Mouse (Mus musculus) heart, embryonic 13.5 days (tissue): ENCODE data around the gene Gtf3c5. TPM values are rescaled to one million over a fixed set of nuclear protein-coding genes. Genes with fewer than 3 reads are reported as not detected.

ENCODE experiments used
- ATAC-seq: fragments of 200-750 bp; cut with Nextera tagmentation; 2 replicates; pipeline ENCODE4 v1.8.0; 2017; ENCODE audit warnings: moderate TSS enrichment; ENCODE audit not compliant: insufficient number of reproducible peaks, low FRiP score, low TSS enrichment; ENCODE audit errors: extremely low read depth
- H3K27ac ChIP-seq: fragments of 300-500 bp; sonication (generic); replicated peaks from 2 replicates; pipeline ENCODE4 v1.5.1; 2015; ENCODE audit warnings: moderate library complexity, mild to moderate bottlenecking, inconsistent platforms
- H3K27me3 ChIP-seq: fragments of 300-500 bp; sonication (generic); replicated peaks from 2 replicates; pipeline ENCODE4 v1.6.1; 2015; ENCODE audit warnings: mild to moderate bottlenecking, inconsistent platforms
- H3K36me3 ChIP-seq: fragments of 300-500 bp; sonication (generic); 2 replicates; pipeline ENCODE4 v1.6.1; 2015; ENCODE audit warnings: mild to moderate bottlenecking, inconsistent platforms
- H3K4me1 ChIP-seq: fragments of 300-500 bp; sonication (generic); 2 replicates; pipeline ENCODE4 v1.6.1; 2015; ENCODE audit warnings: inconsistent platforms
- H3K4me2 ChIP-seq: fragments of 300-500 bp; sonication (generic); 2 replicates; pipeline ENCODE4 v1.6.1; 2015; ENCODE audit warnings: inconsistent platforms, mild to moderate bottlenecking, moderate library complexity
- H3K4me3 ChIP-seq: fragments of 300-500 bp; sonication (generic); 2 replicates; pipeline ENCODE4 v1.5.1; 2015; ENCODE audit warnings: moderate library complexity, mild to moderate bottlenecking, inconsistent platforms
- H3K9ac ChIP-seq: fragments of 300-500 bp; sonication (generic); 2 replicates; pipeline ENCODE4 v1.6.1; 2015; ENCODE audit warnings: inconsistent platforms, mild to moderate bottlenecking, moderate library complexity
- H3K9me3 ChIP-seq: fragments of 300-500 bp; sonication (generic); 2 replicates; pipeline ENCODE4 v1.6.1; 2016; ENCODE audit warnings: inconsistent platforms
- WGBS: fragments of 180-500 bp; shearing (Covaris S2); methylation state at CpG from one replicate; pipeline ENCODE4 v1.1.7; 2015; ENCODE audit warnings: mixed read lengths; 5-methylcytosine and 5-hydroxymethylcytosine counted together
- polyA plus RNA-seq: library from polyadenylated mRNA; unstranded; fragments of >200 nt; fragmentation: Nextera tagmentation; extraction: Ambion mirVana; gene quantifications from 2 replicates; pipeline ENCODE4 v1.2.1, GENCODE M21; 2015

The Gtf3c5 gene
- polyA plus RNA-seq, 1 experiment from 2014 or later = 29.8 TPM

DNA sequence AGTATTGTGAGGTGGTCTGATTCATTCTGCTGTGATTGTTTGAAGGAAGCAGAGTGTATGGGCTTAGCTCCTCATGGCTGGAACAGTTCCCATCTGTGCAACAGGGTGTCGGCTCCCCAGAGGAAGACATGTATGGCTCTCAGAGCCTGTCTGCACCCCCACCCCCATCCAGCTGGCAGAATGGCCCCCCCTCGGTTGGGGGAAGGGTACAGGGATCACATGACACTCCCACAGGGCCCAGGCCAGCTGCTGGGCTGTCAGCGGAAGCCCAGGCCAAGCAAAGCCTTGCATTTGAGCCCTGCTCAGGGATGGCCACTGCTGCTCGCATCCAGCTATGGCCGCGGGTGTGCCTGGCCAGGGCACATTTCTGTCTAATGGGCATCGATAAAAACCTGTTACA, 44.3 kb downstream of the Gtf3c5 start:
- peaks cover 58% of the 10 kb centered on the region for H3K4me1 ChIP-seq
- peaks cover 33% of the 10 kb centered on the region for H3K36me3 ChIP-seq
- WGBS = 43% methylated on average over 7 of the region's 7 CpGs
- no peaks in the 10 kb centered on the region for H3K27me3 ChIP-seq
- H3K27ac ChIP-seq = peak overlapping the region; percentile 75
- no peak overlapping the region for H3K4me3 ChIP-seq
- no peaks in the 10 kb centered on the region for H3K9me3 ChIP-seq
- no peak overlapping the region for H3K4me2 ChIP-seq
- no peak for ATAC-seq
- peak overlapping the region; percentile 61 for H3K9ac ChIP-seq

DNA sequence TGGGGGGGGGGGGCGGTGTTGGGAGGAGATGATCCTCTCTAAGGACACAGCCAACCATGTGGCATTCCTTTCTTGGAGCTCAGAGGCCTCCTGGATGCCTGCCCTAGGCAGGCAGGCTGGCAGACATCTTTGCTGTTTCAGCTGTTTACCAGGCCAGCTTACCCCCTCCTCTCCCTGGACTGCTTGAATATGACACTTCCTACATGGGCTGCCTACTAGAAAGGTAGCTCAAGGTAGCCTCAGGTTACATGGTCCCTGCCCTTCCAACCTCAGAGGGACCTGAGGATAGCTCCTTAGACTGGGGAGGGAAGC, 44.8 kb downstream of the Gtf3c5 start:
- no peak for ATAC-seq
- no peaks in the 10 kb centered on the region for H3K9me3 ChIP-seq
- H3K4me3 ChIP-seq = no peak overlapping the region
- 38% methylated on average over 1 of the region's 1 CpGs for WGBS
- H3K9ac ChIP-seq = peak overlapping the region; percentile 61
- peak overlapping the region; percentile 75 for H3K27ac ChIP-seq
- H3K36me3 ChIP-seq = peaks cover 29% of the 10 kb centered on the region
- H3K27me3 ChIP-seq = no peaks in the 10 kb centered on the region
- no peak overlapping the region for H3K4me2 ChIP-seq
- peaks cover 62% of the 10 kb centered on the region for H3K4me1 ChIP-seq

DNA sequence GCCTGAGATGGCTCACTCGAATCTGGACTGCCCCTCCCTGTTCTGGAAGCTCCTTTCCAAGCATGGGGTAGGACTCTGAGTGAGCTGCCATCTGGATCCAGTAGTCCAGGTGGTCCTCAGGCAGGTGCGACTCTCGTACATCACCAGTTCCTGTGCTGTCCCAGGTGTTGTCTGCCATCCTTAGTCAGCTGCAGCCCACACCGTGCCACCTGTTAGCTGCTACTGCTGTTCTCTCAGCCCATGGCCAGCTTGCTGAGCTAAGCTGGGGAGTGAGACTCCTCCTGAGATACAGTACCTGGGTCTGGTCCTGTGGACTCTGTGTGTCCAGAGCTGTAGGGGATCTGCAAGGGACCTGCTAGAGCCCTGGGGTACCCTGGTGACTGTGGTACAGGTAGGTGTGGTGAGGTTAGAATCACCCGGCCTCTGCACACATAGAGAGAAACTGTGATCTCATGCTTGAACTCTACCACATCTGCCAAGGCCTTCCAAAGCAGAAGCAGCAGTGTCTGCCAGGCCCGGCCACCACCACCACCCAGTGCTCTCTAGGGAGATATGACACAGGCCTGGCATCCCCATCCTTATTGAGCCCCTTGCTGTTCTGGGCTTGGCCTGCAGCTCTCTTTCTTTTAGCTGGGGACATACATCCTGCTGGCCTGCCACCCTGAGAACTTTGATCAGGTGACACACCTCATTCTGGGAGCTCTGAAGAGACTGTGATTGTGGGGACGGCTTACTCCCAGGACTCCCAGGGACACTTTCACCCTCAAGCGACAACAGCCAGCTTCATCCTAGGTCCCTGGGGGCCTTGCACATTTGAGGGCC, 45.3 kb downstream of the Gtf3c5 start:
- Histone ChIP-seq H3K9me3 (no peaks in the 10 kb centered on the region), H3K4me3 (no peak overlapping the region), H3K4me2 (no peak overlapping the region), H3K27ac (peak overlapping the region; percentile 75), H3K9ac (peak overlapping the region; percentile 61), H3K27me3 (no peaks in the 10 kb centered on the region), H3K4me1 (peaks cover 66% of the 10 kb centered on the region), H3K36me3 (peaks cover 23% of the 10 kb centered on the region)
- 72% methylated on average over 8 of the region's 8 CpGs for WGBS
- ATAC-seq = no peak

DNA sequence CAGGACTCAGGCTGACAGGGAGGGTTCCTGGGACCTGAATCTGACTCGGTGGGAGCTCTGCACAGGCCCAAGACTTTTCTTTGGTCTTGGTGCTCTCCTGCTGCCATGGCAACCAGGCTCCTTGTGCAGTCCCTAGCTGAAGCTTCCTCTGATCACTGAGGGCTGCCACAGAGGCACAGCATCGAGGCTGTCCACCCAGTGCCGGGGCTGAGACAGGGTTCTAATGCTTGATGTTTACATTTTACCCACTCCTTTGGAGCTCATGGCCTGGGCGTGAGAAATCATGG, 46.0 kb downstream of the Gtf3c5 start:
- H3K4me1 ChIP-seq = peaks cover 72% of the 10 kb centered on the region
- WGBS = 51% methylated on average over 4 of the region's 4 CpGs
- no peak for ATAC-seq
- no peak overlapping the region for H3K9ac ChIP-seq
- H3K4me3 ChIP-seq = no peak overlapping the region
- no peaks in the 10 kb centered on the region for H3K9me3 ChIP-seq
- no peak overlapping the region for H3K4me2 ChIP-seq
- no peak overlapping the region for H3K27ac ChIP-seq
- H3K36me3 ChIP-seq = peaks cover 18% of the 10 kb centered on the region
- no peaks in the 10 kb centered on the region for H3K27me3 ChIP-seq

DNA sequence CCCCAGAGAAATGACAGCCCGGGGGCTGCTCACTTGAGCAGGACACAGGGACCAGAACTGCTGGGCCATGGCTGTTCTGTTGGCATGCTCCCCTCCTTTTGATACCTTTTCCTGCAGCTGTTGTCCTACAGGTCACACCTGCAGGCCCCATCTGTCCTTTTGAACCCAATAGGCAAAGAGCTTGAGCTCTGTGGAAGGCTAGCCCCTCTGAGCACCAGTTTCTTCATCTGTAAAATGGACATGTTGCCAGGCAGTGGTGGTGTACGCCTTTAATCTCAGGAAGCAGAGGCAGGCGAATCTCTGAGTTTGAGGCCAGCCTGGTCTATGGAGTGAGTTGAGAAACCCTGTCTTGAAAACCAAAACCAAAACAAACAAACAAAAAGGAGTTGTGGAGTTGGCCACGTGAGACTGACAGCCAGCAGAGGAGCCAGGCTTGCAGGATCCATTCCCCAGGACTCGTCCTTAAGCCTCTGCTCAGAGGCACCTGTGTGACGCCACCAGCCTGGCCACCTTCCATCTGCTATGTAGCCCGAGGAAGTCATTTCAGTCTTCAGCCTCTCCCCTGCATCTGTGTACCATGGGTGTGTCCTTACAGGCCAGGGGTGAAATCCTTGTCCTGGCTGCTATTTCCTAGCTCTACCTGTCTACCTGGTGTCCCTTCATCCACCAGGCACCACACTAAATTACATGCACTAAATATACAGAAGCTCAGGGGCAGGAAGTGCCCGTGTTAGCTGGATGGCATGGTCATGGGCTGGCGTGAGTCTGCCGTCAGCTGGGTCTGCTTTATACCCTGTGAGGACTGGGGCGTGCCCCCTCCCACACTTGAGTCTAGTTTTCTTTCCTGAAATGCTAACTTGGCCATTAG, 46.6 kb downstream of the Gtf3c5 start:
- Histone ChIP-seq H3K4me3 (no peak overlapping the region), H3K4me1 (peaks cover 78% of the 10 kb centered on the region), H3K4me2 (peak overlapping the region; percentile 13; the same call in 1 of the 2 replicates), H3K36me3 (peaks cover 13% of the 10 kb centered on the region), H3K9ac (0 out of 2 replicates have a peak overlapping the region, but pooled peaks have one; percentile 94), H3K27ac (0 out of 2 replicates have a peak overlapping the region, but pooled peaks have one; percentile 87), H3K9me3 (no peaks in the 10 kb centered on the region), H3K27me3 (no peaks in the 10 kb centered on the region)
- 74% methylated on average over 11 of the region's 11 CpGs for WGBS
- ATAC-seq = no peak

DNA sequence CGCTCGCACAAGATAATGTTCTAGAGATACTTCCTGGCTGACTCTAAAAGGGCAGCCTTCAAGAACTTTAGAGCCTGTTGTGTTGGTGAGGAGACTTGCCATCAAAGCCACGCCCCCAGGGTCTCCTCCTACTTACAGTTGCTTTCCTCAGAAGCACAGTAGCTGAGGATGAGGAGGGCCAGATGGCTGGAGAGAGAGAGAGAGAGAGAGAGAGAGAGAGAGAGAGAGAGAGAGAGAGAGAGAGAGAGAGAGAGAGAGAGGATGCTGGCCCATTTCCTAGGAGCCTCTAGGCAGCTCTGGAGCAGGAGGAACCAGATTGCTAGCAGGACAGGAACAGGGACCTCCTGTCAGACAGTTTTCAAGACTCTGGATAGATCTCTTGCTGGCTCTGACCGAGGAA, 47.4 kb downstream of the Gtf3c5 start:
- 40% methylated on average over 4 of the region's 4 CpGs for WGBS
- peak overlapping the region; percentile 77 for H3K4me2 ChIP-seq
- peak overlapping the region; percentile 87 for H3K27ac ChIP-seq
- peaks cover 4% of the 10 kb centered on the region; the same call in 1 of the 2 replicates for H3K36me3 ChIP-seq
- peaks cover 84% of the 10 kb centered on the region for H3K4me1 ChIP-seq
- ATAC-seq = no peak
- H3K9ac ChIP-seq = peak overlapping the region; percentile 94
- H3K4me3 ChIP-seq = 0 out of 2 replicates have a peak overlapping the region, but pooled peaks have one; percentile 78
- no peaks in the 10 kb centered on the region for H3K9me3 ChIP-seq
- H3K27me3 ChIP-seq = no peaks in the 10 kb centered on the region

DNA sequence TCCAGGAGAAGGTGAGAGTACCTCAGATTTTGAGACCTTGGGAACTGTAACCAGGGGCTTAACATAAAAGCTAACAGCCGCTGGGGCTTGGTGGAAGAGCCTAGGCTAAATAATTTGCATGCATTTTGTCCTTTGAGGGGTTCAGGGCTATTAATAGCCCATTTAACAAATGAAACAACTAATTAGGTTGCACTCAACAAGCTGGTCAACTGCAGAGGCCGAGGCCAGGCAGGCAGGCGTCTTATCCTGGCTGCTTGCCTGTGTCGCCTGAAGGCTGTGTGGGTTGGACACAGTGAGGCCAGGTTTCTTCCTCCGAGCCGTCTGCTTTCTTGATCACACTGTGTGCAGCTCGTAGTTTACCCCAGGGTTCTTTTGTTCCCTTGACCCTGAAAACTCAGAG, 47.9 kb downstream of the Gtf3c5 start:
- H3K9ac ChIP-seq = peak overlapping the region; percentile 94
- no peak for ATAC-seq
- peak overlapping the region; percentile 77 for H3K4me2 ChIP-seq
- 47% methylated on average over 7 of the region's 7 CpGs for WGBS
- peak overlapping the region; percentile 87 for H3K27ac ChIP-seq
- H3K4me3 ChIP-seq = peak overlapping the region; percentile 78; the same call in 1 of the 2 replicates
- peaks cover 4% of the 10 kb centered on the region; the same call in 1 of the 2 replicates for H3K36me3 ChIP-seq
- H3K9me3 ChIP-seq = no peaks in the 10 kb centered on the region
- H3K4me1 ChIP-seq = peaks cover 88% of the 10 kb centered on the region
- no peaks in the 10 kb centered on the region for H3K27me3 ChIP-seq

DNA sequence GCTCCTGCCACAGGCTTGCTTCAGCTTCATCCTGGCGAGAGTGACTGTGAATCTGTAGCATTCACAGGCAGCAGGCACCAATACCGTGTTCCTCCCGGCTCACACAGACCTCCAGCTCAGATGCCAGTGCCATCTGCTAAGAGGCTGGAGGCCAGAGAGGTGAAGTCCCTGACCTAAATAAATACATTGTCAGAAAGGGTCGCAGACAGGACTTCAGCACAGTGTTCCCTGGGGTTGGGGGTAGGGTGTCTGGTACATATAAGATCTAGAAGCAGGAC, 48.3 kb downstream of the Gtf3c5 start:
- Histone ChIP-seq H3K36me3 (peaks cover 2% of the 10 kb centered on the region; the same call in 1 of the 2 replicates), H3K4me1 (peaks cover 89% of the 10 kb centered on the region), H3K4me3 (peak overlapping the region; percentile 78), H3K9me3 (no peaks in the 10 kb centered on the region), H3K9ac (peak overlapping the region; percentile 94), H3K27me3 (no peaks in the 10 kb centered on the region), H3K4me2 (peak overlapping the region; percentile 77), H3K27ac (peak overlapping the region; percentile 87)
- ATAC-seq = no peak
- WGBS = 39% methylated on average over 4 of the region's 4 CpGs

DNA sequence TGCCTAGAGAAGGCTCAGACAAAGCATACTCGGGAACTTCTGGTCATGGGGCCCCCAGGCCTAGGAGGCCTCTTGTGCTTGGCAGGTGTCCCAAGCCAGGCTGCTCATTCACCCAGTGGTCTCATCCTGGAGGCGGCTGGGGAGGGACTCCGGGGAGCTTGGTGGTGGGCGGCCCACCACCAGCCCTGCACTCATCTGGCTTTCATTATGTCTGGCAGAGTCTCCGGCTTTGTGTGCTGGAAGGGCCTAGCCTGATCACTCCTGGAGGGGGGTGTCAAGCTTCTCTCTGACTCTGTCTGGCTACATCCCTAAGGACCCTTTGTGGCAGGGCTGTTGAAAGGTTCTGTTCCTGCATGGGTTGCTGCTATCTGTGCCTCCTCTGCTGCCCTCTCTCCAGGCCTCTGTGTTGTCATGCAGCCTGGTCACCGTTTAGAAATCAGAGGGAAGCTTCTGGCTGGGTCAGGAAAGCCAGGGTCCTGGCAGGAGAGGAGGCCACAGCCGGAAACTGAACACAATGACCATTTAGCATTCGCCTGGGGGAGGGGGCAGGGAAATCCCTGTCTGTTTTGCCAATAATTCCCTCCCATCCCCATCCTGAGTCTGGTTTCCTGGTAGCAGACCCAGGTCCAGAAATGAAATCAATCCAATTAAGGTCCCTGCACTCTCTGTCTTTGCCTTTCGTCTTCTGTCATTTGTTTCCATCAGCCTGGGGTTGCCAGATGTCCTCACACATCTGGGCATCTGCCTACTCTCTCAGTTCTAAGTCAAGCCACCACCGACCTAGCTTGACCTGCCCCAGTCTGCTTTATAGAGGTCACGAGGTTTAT, 48.9 kb downstream of the Gtf3c5 start:
- Histone ChIP-seq H3K27me3 (no peaks in the 10 kb centered on the region), H3K36me3 (no peaks in the 10 kb centered on the region), H3K9ac (peak overlapping the region; percentile 94), H3K9me3 (no peaks in the 10 kb centered on the region), H3K4me1 (peaks cover 89% of the 10 kb centered on the region), H3K4me3 (peak overlapping the region; percentile 78), H3K4me2 (peak overlapping the region; percentile 77), H3K27ac (peak overlapping the region; percentile 87)
- no peak for ATAC-seq
- WGBS = 32% methylated on average over 11 of the region's 11 CpGs

DNA sequence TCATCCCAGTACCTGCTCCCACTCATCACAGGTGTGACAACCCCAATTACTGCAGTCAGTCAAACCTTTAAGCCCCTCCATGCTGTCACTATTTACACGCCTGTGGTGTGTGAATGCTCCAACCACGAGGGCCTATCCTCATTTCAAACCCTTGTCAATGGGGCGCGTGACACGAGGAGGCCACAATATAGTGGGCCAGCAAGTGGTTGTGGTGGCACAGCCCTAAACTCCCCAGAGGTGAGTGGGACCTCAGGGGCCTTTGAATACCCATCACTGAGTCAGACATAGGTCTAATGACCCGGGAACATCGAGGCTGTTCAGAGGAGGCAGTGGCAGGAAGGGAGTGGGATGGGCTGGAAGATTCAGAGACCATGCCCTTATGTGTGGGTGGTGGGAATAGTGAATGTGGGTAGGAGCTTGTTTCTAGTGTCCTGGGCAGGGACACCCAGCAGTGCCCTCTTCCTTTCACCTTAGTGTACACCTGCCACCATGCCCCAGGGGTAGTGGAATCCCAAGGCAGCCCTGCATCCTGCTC, 49.6 kb downstream of the Gtf3c5 start:
- WGBS = 63% methylated on average over 7 of the region's 7 CpGs
- Histone ChIP-seq H3K4me2 (peak overlapping the region; percentile 77), H3K27me3 (no peaks in the 10 kb centered on the region), H3K4me1 (peaks cover 87% of the 10 kb centered on the region), H3K4me3 (peak overlapping the region; percentile 78), H3K9me3 (no peaks in the 10 kb centered on the region), H3K9ac (peak overlapping the region; percentile 94), H3K27ac (peak overlapping the region; percentile 87), H3K36me3 (no peaks in the 10 kb centered on the region)
- no peak for ATAC-seq
